Mouse (Mus musculus) urinary bladder, adult 2 months (tissue): Measurements from ENCODE around the gene Smg8. TPM values are rescaled to one million over a fixed set of nuclear protein-coding genes. Genes with fewer than 3 reads are reported as not detected.
A peak's percentile ranks its signal among the peaks of the same experiment; 100 is the strongest.
"Not testable (repeated sequence)": the region's sequence is repeated elsewhere in the genome, so short reads cannot be mapped to it uniquely, and the experiment has no call there.

Source experiments
- DNase-seq: peaks from one replicate; pipeline ENCODE4 v3.0.0; 2022; ENCODE audit warnings: low spot score
- polyA plus RNA-seq: library from polyadenylated mRNA; depleted of rRNA; stranded (reverse); fragments of >200 nt; gene quantifications from 2 replicates; pipeline ENCODE4 v1.2.3, GENCODE M21; 2012; rRNA removed

Smg8 gene
- polyA plus RNA-seq, result 11.4 and 13.8 TPM in 2 replicates

- DNase-seq, result peak; percentile 60
Measured at GRCm38 (mm10) chr11:87086290-87086984, at the start of gene Smg8. Gene Smg8 (minus strand): TSS chr11:87086774.

- DNase-seq, result no peak
Measured at GRCm38 (mm10) chr11:87136233-87136632, 49.7 kb upstream of the Smg8 start.

GRCm38 (mm10) chr11:87126824-87127816 lies 40.5 kb upstream of the Smg8 start, which contains the start of gene Trim37:
Gene Trim37 (plus strand): TSS chr11:87127077.
- peak; percentile 78 for DNase-seq

GRCm38 (mm10) chr11:87126281-87126823 lies 39.8 kb upstream of the Smg8 start:
- DNase-seq, result no peak

GRCm38 (mm10) chr11:87125562-87125961 lies 39.0 kb upstream of the Smg8 start:
- DNase-seq, result no peak

GRCm38 (mm10) chr11:87121864-87122263 lies 35.3 kb upstream of the Smg8 start:
- DNase-seq, result no peak

- no peak for DNase-seq
Measured at GRCm38 (mm10) chr11:87110172-87110909, 23.8 kb upstream of the Smg8 start.

GRCm38 (mm10) chr11:87109519-87110171 lies 23.1 kb upstream of the Smg8 start:
- peak; percentile 31 for DNase-seq

GRCm38 (mm10) chr11:87108755-87109518 lies 22.4 kb upstream of the Smg8 start, which contains the start of gene Ska2:
Gene Ska2 (plus strand): TSS chr11:87109234.
- peak; percentile 89 for DNase-seq

GRCm38 (mm10) chr11:87108409-87108754 lies 21.8 kb upstream of the Smg8 start, which contains the start of gene Prr11:
Gene Prr11 (minus strand): TSS chr11:87108708.
- DNase-seq, result no peak

GRCm38 (mm10) chr11:87087142-87087541 lies 568 bp upstream of the Smg8 start:
- no peak for DNase-seq

- DNase-seq, result no peak
Measured at GRCm38 (mm10) chr11:87085461-87085860, 1.1 kb downstream of the Smg8 start.

GRCm38 (mm10) chr11:87083712-87084111 lies 2.9 kb downstream of the Smg8 start:
- DNase-seq, result no peak

GRCm38 (mm10) chr11:87073866-87074440 lies 12.6 kb downstream of the Smg8 start, which contains the start of gene Gdpd1:
Gene Gdpd1 (minus strand): TSS chr11:87074062.
- DNase-seq, result peak; percentile 80

GRCm38 (mm10) chr11:87073343-87073865 lies 13.2 kb downstream of the Smg8 start:
- DNase-seq, result peak; percentile 50

- DNase-seq, result no peak
Measured at GRCm38 (mm10) chr11:87062087-87062486, 24.5 kb downstream of the Smg8 start.

- DNase-seq, result no peak
Measured at GRCm38 (mm10) chr11:87060410-87060809, 26.2 kb downstream of the Smg8 start.

- no peak for DNase-seq
Measured at GRCm38 (mm10) chr11:87056286-87056685, 30.3 kb downstream of the Smg8 start.

GRCm38 (mm10) chr11:87048900-87049299 lies 37.7 kb downstream of the Smg8 start:
- DNase-seq, result not testable (repeated sequence)
